Mouse (Mus musculus) gastrocnemius, postnatal 14 days (tissue): ENCODE measurements around the gene Tff2. TPM values are rescaled to one million over a fixed set of nuclear protein-coding genes. Genes with fewer than 3 reads are reported as not detected.

Experiments
- DNase-seq: peaks from one replicate; pipeline ENCODE4 v3.0.0; 2021; ENCODE audit warnings: mixed read lengths
- intact Hi-C: fragments of 180-260 bp; cut with DNase I; formaldehyde crosslinking; loops from one replicate; pipeline ENCODE4 v1.15.1; 2025; ENCODE audit warnings: low total_unique reads
- long read RNA-seq, 2 experiments: library from polyadenylated mRNA; stranded (forward); transcript quantifications; one replicate each; pipeline ENCODE4 v2.0.0; 2021
- total RNA-seq, 2 experiments: library from RNA; stranded (reverse); gene quantifications; 2 replicates each; pipeline ENCODE4 v1.2.3; 2021

The Tff2 gene
- total RNA-seq: not detected
- long read RNA-seq, experiment 1: 0 reads
- long read RNA-seq, experiment 2: 0 reads

DNA sequence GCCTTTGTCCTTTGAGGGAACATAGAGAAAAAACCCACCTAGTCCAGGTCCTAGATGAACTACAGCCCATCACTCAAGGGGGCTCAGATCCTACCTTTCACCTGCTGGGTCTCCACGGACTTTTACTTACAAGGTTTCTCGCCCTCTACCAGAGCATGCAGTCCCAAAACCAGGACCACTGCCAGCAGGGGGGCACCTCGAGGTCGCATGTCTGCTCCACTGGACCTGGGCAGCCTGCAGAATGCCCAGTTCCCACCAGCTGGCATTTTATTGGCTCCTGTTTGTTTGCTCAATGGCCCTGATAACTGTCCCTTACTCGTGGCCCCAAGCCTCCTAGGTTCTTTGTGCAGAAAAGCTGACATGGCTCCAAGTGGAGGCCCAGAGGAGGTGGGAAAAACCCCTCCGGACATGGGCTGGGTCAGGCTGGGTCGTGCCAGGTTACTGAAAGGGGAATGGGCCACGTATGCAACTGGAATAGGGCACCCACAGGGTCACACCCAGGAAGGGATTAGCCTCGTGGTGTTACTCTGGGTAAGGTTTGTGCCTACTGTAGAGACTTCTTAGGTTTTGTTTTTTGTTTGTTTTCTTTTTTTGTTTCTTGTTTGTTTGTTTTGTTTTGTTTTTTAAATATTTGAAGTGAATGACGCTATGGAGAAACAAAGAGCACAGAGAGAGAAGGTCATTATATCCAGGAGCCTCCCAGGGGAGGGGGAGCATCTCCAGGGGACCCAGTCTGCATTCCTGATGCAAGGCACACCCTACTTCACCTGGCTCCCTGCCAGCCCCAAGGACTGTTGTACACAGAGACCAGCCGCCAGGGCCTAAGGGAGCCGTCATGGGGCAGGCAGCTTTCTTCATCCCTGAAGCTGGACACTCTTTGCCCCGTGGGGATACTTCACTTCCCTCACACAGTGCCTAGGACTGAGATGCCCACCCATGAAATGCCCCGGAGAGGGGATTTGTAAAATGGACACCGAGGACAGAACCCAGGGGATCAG, at the start of gene Tff2:
Gene Tff2 (minus strand): TSS at position 243 of the 998 bp plus-strand sequence.
- no peak for DNase-seq
- intact Hi-C loops: loop anchor here (5.0 kb wide), 1 partner anchor 93 kb away; no protein-coding TSS in a partner anchor

DNA sequence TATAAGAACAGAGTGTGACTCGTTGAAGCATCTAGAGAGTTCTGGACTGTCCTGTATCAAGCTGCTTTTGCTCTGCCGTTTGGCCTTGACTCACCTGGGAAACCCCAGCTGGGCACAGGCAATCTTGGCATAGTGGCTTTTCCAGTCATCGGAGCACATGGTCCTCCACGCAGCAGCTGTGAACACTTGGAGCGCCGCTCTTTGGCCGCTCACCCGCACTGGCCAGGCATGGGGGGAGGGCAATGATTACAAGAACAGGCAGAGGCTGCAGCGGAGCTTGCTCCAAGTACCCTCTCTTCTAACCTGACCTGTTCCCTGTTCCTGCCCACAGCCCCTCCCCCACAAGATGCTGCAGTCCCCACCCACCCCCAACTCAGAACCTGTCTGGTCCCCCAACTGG, 49.3 kb upstream of the Tff2 start:
- intact Hi-C loops: no loop called here
- DNase-seq: peak; percentile 49

DNA sequence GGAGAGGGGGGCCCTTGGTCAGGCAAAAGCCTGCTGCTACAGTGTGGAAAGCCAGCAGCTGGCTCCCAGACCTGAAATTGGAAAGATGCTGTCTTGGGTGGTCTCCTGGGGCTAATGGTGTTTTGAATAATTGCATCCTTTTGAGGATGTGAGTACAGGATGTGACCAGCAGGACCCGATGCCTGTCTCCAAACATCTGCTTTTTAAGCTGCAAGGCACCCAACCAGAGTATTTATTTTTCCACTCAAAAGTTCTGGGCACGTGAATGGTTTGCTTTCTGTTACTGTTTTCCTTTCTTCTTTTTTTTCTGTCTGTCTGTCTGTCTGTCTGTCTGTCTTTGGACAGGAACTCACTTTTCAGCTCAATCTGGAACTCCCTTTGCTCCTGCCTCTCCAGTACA, 48.6 kb upstream of the Tff2 start:
- DNase-seq: no peak
- intact Hi-C loops: no loop called here

DNA sequence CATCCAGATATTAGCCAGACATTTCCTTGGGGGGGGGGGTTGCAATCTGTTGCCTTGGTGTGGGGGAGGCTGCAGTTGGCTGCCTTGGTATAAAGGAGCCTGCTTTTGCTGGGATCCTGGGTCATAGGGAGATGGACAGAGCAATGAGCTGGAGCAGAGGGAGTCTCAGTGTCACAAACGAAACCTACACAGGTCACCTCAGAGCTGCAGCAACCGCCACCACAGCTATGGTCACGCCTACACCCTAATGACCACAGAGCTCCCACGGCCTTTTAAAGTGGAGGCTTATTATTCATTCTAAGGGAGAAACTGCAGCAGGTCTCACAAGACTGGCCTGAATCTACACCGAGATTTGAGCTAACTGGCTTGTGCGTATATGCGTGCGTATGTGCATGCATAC, 47.7 kb upstream of the Tff2 start:
- intact Hi-C loops: no loop called here
- DNase-seq: no peak

DNA sequence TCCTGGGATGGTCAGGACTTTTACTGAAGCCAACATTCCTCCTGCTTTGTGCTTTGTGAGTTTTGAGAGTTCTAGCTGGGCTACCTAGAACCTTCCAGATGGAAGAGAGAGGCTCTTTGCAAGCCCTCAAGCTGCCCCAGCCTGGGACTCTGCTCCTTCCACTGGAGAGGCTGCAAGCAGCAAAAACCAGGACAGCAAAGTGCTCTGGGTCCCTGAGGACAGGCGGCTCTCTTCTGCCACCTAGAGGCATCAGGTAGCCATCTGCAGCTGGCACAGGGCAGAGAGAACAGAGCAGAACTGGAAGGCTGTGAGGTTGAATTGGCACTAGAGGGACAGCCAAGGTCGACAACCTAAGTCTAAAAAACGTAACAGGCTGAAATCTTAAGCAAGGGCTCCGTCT, 43.3 kb upstream of the Tff2 start:
- peak; percentile 66 for DNase-seq
- intact Hi-C loops: loop anchor here (2.0 to 5.0 kb wide), 2 partner anchors 49 to 170 kb away; no protein-coding TSS in a partner anchor

DNA sequence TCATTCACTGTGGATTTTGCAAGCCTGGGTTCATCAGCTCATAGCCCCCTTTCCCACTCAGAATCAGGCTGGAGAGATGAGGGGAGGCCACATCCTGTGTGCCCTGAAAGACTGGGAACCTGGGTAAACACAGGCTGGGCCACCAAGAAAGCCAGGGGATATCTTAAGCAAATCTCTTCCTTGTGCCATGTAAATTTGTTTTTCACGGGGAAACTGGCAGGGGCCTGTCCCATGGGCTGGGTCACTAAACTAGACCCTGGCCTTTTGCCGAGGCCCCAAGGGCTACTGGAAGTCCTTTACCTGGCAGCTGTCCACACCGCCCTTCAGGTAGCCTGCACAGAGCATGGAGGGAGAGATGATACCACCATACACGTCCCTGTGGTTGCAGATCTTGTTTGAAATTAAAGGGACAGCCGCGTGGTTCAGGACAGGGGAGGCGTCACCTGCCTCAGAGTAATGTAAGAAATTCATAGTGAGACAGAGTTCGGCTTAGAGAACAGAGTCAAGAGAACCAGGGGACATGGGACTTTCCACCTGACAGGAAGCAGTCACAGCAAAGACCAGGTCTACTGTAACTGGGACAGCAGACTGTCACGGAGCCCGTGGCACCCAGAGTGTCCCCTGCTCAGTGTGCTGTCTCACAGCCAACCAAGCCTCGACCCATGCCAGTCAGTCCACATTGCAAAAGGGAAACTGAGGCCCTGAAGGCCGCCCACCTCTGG, 40.3 kb upstream of the Tff2 start:
- no peak for DNase-seq
- intact Hi-C loops: no loop called here

DNA sequence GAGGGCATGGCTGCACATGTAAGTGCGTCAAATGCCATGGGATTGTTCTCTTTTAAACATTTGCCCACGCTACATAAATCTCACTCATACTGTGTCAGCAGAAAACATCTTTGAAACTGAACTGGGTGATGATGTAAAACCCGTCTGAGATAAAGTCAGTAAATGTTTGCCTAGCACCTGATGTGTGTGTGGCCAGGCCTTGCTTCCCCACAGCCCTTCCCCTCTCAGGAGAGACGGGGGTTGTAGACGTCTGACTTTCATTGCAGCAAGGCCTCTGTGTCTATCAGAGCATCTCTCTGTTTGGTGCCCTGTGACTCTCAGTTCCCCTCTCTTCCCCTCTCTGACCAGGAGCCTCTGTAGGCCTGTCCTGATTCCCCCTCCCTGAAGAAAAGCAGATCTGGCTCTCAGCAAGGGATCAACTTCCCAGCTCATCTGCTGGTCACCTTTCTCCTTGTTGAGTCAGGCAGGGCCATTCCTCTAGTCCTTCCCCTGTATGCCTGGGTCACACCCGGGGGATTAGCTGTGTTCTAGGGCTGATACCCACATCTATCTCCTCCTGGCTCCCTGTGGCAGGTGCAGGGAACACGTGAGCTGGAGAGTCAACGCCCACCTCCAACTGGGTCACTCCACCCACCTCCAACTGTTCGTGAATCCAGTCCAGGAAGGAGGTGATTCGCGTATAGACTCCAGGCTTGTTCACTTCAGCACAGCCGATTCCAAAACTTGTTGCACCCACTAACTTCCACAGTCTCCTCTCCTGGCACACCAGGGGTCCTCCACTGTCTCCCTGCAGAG, 39.3 kb upstream of the Tff2 start:
- intact Hi-C loops: no loop called here
- DNase-seq: no peak

DNA sequence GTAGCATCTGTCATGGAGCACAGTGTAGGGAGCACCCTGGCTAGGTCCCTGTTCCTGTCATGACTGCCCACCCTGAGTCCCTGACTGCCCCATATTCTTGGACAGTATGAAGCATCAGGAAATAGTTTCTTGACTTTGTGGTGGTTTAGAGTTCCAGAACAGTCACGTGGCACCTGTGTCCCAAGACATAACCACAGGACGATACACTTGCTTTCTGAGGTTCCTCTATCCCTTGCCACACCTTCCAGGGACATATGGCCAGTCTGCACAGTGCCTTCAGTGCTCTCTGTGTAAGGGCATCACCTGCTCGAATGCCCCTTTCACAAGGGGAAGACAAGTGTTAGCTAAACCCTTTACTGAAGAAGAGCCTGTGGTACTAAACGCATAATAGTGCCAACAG, 37.4 kb upstream of the Tff2 start:
- DNase-seq: no peak
- intact Hi-C loops: no loop called here

DNA sequence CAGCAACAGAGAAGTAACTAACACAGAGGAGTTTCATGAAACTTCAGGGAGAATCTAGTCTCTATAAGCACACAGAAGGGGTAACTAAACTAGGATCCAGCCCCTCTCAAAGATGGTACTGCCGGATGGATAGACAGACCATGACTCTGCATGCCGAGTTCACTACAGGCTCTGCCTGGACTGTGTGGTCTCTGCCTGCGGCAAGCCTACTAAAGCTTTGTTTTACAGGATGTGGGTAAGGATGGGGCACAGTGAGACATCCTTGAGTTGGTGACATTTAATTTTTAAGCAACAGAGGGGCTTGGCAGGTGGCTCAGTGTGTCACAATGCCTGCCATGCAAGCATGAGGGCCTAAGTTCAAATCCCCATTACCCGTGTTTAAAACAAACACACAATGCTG, 32.2 kb upstream of the Tff2 start:
- intact Hi-C loops: no loop called here

DNA sequence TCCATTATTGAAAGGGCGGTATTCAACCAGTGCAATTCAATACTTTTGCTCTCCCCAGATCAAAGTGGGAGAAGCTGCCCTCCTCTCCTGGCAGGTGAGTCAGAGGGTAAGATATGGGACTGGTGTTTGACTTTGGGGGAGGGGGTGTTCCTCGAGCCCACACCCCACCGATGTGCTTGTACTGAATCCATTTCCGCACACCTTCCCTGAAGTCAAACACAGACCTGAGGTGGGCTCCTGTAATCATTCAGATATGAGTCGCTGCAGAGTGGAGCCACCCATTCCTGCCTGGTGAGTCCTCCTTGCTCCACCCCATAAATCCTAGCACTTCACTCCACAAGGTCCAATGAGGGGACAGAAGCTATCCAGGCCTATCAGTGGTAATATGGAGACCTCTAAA, 25.7 kb upstream of the Tff2 start:
- no peak for DNase-seq
- intact Hi-C loops: no loop called here

More for the DNA sequence above, 32.2 kb upstream of the Tff2 start:
- DNase-seq: no peak

DNA sequence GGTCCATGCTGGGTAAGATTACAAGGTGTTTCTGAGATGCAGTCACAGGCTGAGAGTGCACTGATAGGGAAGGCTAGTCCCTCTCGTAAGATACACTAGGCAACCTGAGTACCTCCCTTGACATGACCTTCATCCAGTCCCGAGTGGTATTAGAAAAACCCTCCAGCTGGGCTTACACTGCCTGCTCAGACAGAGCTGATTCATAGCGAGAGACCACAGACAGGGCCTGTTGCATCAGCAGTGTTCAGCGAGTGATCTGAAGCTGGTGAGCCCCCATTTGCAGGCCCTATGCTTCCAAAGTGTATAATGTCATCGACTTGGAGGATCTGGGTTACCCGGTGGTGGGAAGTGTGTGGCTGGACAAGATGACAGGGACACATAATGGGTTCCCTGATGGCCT, 21.0 kb upstream of the Tff2 start, which contains the start of gene Tff1:
Gene Tff1 (minus strand): TSS at position 151 of the 400 bp plus-strand sequence.
- intact Hi-C loops: no loop called here
- DNase-seq: no peak

DNA sequence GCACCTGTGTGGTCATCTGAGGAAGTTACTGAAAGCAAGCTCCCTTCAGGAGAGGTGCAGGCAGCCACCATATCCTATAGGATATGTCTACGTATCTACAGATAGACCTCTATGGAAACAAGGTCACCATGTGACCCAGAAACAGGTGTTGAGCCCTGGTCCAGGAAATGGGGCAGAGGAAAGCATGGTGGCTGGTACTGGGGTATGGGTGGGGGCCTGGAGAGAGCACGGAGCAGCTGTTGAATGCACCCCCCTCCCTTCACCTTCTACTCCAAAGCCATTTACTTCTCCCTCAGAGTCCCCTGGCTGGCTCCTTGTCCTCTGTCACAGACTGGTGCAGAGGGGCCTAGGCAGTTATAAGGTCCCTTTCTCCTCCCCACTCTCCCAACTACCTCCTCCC, 19.7 kb upstream of the Tff2 start:
- no peak for DNase-seq
- intact Hi-C loops: no loop called here

DNA sequence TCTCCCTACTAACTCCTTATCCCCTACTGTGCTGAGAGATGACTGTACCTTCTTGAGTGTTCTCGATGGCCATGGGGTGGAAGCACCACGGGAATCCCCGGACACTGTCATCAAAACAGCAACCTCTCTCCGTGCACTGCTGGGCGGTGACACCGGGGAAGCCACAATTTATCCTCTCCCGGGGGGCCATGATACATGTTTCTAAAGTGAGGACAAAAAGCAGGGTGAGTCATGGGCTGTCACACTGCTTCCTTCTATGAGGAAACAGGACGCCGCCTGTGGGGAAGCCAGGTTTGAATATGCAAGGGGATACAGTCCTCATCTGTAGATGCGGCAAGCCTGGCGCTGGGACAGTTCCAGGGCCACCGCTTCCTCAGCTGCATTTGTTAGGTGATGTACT, 18.5 kb upstream of the Tff2 start:
- intact Hi-C loops: no loop called here
- no peak for DNase-seq

DNA sequence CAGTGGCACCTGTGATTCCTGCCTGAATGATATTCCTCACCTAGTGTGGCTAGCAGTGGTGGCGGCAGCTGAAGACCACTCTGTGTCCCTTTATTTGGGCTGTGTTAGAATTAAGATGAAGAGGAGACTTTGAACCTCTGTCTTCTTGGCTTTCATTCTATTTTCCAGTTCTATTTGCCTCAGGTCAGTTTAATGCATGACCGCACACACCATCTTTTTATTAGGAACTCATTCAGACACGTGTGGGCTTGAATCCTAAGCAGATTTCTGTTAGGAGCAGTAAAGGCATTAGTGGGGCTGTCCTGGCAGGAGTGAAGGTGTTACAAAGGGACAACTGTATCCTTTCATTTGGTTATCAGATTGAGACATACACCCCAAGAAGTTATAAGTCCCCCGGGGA, 16.2 kb upstream of the Tff2 start:
- DNase-seq: no peak
- intact Hi-C loops: no loop called here

DNA sequence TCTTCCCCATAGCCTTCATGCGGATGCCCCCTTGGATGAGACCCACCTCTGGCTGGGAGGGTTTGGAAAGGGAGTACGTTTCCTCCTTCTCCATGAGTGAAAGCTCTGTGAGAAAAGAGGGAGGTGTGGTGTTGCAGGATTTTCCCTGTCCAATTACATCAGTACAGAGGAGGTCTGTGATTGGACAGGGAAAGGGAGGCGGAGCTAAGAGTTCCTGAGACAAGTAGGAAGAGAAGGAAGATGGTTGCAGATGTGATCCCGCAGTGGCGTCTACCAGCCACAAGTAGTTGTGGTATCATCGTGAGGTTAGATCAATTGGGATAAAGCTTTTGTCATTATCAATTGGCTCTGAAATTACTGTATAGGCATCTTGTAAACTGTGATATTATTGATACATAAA, 13.8 kb upstream of the Tff2 start:
- no peak for DNase-seq
- intact Hi-C loops: no loop called here

DNA sequence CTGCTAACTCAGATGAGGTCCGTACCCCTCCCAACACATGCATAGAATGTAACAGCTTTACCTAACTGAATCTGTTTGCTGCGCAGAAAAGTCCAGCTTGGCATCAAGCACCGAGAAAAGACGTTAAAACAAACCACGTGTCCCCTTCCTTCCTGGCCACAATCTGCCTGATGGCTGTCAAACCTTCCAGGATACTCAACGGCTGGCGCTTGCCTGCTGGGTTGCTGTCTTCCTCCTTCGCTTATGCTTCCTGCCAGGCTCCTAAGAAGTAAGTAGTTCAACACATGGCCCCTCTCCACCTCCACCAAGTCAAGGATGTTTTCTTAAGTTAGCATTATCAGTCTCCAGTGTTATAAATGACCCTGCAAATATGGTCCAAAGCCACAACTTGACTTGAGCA, 9.7 kb upstream of the Tff2 start:
- DNase-seq: no peak
- intact Hi-C loops: no loop called here

DNA sequence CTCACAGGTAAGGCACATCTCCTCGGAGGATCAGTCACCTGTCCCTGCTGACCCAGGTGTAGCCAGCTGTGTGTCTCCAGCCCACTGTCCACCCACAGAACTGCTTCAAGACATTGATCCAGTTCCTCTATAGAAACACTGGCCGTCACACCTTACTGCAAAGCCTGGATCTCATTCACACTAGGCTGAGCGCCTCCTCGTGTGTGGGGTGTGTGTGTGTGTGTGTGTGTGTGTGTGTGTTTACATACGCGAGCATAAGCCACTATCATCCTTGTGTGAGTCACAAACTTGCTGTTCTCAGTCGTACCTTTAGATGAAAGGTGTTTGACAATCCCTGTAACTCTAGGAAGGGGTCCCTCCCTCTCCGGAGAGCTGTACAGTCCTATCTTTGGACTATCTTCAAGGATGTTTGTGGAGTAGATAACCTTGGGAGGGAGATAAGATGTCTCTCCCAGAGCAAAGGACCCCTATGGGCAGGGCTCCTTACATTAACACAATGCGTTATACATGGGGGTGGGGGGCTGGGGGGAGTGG, 9.0 kb upstream of the Tff2 start:
- intact Hi-C loops: no loop called here
- DNase-seq: no peak

DNA sequence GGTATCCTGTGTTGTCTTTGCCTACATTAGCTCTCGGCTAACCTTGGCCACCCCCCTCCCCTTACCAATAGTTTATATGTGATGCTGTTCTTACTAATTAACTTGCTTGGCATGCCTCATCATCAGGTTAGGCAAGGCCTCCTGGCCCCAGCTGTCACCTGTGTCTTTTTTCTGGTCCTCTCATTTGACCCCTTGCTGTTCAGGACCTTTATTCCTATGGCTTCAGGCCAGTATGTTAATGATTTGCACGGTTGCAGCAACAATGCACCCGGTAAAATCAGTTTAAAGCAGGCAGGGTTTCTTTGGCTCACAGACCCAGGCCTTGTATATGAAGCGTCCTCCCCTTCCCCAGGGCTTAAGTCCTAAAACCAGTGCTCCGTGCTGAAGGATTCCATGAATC, 8.4 kb upstream of the Tff2 start:
- DNase-seq: no peak
- intact Hi-C loops: no loop called here

DNA sequence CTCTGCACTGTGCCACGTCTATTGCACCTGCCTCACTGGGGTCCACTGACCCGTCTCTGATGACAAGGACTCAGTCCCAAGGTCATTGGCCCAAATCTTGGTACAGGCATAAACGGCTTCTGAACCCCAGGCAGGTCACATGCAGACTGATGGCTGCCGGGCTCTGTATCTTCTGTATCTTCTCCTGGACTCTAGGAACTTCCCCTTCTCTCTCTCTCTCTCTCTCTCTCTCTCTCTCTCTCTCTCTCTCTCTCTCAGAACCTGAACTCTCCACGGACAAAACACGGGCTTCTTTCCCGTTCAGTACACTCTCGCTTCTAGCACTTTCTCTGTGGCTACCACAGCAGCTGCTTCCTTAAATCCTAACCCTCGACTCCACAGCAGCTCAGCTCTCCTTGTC, 1.9 kb upstream of the Tff2 start:
- intact Hi-C loops: no loop called here
- DNase-seq: no peak
